9 mouse cellular contexts compared by ENCODE assay signal in genomic region chr6:88202921-88203690, GRCm38 (mm10). TPM values are rescaled to one million over a fixed set of nuclear protein-coding genes. Genes with fewer than 3 reads are reported as not detected.
A peak's percentile ranks its signal among the peaks of the same experiment; 100 is the strongest.
DNase-seq lines count a peak whose midpoint lies in the region; ATAC-seq and TF ChIP-seq lines count a peak whose summit lies in the region.
"Had no signal": no experiment of that assay in that cellular context is flagged by ENCODE, and none has a peak within 500 bp of the region (broad histone marks: within the 10 kb centered on the region; RNA-seq: fewer than 3 reads in every experiment).

No protein-coding gene starts in this region.

- no peak for TF ChIP-seq CTCF in forebrain, postnatal 0 days (IDR thresholded peaks at IDR 0.05; ENCODE audit: low read depth)

- H3K27me3 ChIP-seq in forebrain, postnatal 0 days (ENCODE audit: insufficient read depth, low read length), result peaks cover 89% of the 10 kb centered on the region
- H3K27me3 ChIP-seq in intestine, embryonic 14.5 days (replicated peaks; ENCODE audit: control insufficient read depth, insufficient read depth, low read length), result peaks cover 95% of the 10 kb centered on the region
- peaks cover 68% of the 10 kb centered on the region for H3K27me3 ChIP-seq in liver, embryonic 16.5 days (ENCODE audit: control insufficient read depth, insufficient read depth, low read depth, low read length)
- H3K27me3 ChIP-seq in stomach, embryonic 16.5 days (ENCODE audit: control insufficient read depth, insufficient read depth, low read length), result peaks cover 89% of the 10 kb centered on the region

- 2% methylated on average over 24 of the region's 24 CpGs for WGBS in forebrain, postnatal 0 days
- 3% methylated on average over 24 of the region's 24 CpGs for WGBS in intestine, embryonic 14.5 days
- 1% methylated on average over 24 of the region's 24 CpGs for WGBS in liver, embryonic 16.5 days (ENCODE audit: insufficient replicate concordance)
- WGBS in stomach, embryonic 16.5 days, result 4% methylated on average over 24 of the region's 24 CpGs

- DNase-seq in kidney, adult 11 months, result peak; percentile 79
- no peak for DNase-seq in kidney, adult 18-20 months
- peak; percentile 41 for DNase-seq in forebrain, postnatal 0 days
- peak; percentile 66 for DNase-seq in intestine, embryonic 14.5 days (ENCODE audit: low spot score)
- DNase-seq in left cerebral cortex, adult 9 months (ENCODE audit: low spot score in 2 of 2), result no peak
- no peak for DNase-seq in thymus, postnatal 25 days

- no peak overlapping the region for H3K4me2 ChIP-seq in forebrain, postnatal 0 days (ENCODE audit: low read depth)
- peak overlapping the region; percentile 7; the same call in 1 of the 2 replicates for H3K4me2 ChIP-seq in intestine, embryonic 14.5 days (ENCODE audit: low read length)
- peak overlapping the region; percentile 46 for H3K4me2 ChIP-seq in liver, embryonic 16.5 days (ENCODE audit: low read depth, low read length)
- peak overlapping the region; percentile 8; the same call in 1 of the 2 replicates for H3K4me2 ChIP-seq in stomach, embryonic 16.5 days (ENCODE audit: low read depth, low read length)

- H3K27ac ChIP-seq in forebrain, postnatal 0 days (ENCODE audit: low read depth, low read length), result no peak overlapping the region
- H3K27ac ChIP-seq in intestine, embryonic 14.5 days (ENCODE audit: low read depth), result 0 out of 2 replicates have a peak overlapping the region, but pooled peaks have one; percentile 18
- H3K27ac ChIP-seq in liver, embryonic 16.5 days (ENCODE audit: low read length), result 0 out of 2 replicates have a peak overlapping the region, but pooled peaks have one; percentile 15
- H3K27ac ChIP-seq in stomach, embryonic 16.5 days (ENCODE audit: low read length), result peak overlapping the region; percentile 41; the same call in 1 of the 2 replicates

- no peaks in the 10 kb centered on the region for H3K4me1 ChIP-seq in forebrain, postnatal 0 days (ENCODE audit: insufficient read depth)
- H3K4me1 ChIP-seq in intestine, embryonic 14.5 days (replicated peaks; ENCODE audit: control insufficient read depth, insufficient read depth, low read length), result peaks cover 9% of the 10 kb centered on the region
- H3K4me1 ChIP-seq in liver, embryonic 16.5 days (ENCODE audit: control insufficient read depth, low read depth, low read length), result peaks cover 27% of the 10 kb centered on the region
- H3K4me1 ChIP-seq in stomach, embryonic 16.5 days (ENCODE audit: control insufficient read depth, insufficient read depth, low read length), result peaks cover 19% of the 10 kb centered on the region

- H3K9me3 ChIP-seq in forebrain, postnatal 0 days (ENCODE audit: low read length), result no peaks in the 10 kb centered on the region
- no peaks in the 10 kb centered on the region for H3K9me3 ChIP-seq in intestine, embryonic 14.5 days (ENCODE audit: control insufficient read depth, low read length)
- no peaks in the 10 kb centered on the region for H3K9me3 ChIP-seq in liver, embryonic 16.5 days (replicated peaks; ENCODE audit: control insufficient read depth, low read length)
- no peaks in the 10 kb centered on the region for H3K9me3 ChIP-seq in stomach, embryonic 16.5 days (replicated peaks; ENCODE audit: control insufficient read depth, low read length)

- H3K4me3 ChIP-seq in forebrain, postnatal 0 days (ENCODE audit: low read depth, low read length), result no peak overlapping the region
- H3K4me3 ChIP-seq in intestine, embryonic 14.5 days (ENCODE audit: low read depth, low read length), result no peak overlapping the region
- H3K4me3 ChIP-seq in liver, embryonic 16.5 days (ENCODE audit: low read depth, low read length), result no peak overlapping the region
- H3K4me3 ChIP-seq in stomach, embryonic 16.5 days (replicated peaks; ENCODE audit: low read length), result peak overlapping the region; percentile 11; the same call in 1 of the 2 replicates

- H3K9ac ChIP-seq in forebrain, postnatal 0 days, result no peak overlapping the region
- no peak overlapping the region for H3K9ac ChIP-seq in intestine, embryonic 14.5 days (ENCODE audit: low read length)
- no peak overlapping the region for H3K9ac ChIP-seq in liver, embryonic 16.5 days (ENCODE audit: low read depth, low read length)
- no peak overlapping the region for H3K9ac ChIP-seq in stomach, embryonic 16.5 days (ENCODE audit: low read length)

- no peak for ATAC-seq in forebrain, postnatal 0 days
- 0 out of 2 replicates have a peak, but pooled peaks have one; percentile 37 for ATAC-seq in intestine, embryonic 14.5 days (replicated peaks; ENCODE audit: low FRiP score, low TSS enrichment, low read depth)
- ATAC-seq in liver, embryonic 16.5 days (ENCODE audit: low read depth), result peak; percentile 50
- peak; percentile 38 for ATAC-seq in stomach, embryonic 16.5 days (ENCODE audit: insufficient read depth, low FRiP score)

- no peaks in the 10 kb centered on the region for H3K36me3 ChIP-seq in forebrain, postnatal 0 days (ENCODE audit: insufficient read depth)
- no peaks in the 10 kb centered on the region for H3K36me3 ChIP-seq in intestine, embryonic 14.5 days (ENCODE audit: control insufficient read depth, insufficient read depth, low read length)
- no peaks in the 10 kb centered on the region for H3K36me3 ChIP-seq in liver, embryonic 16.5 days (ENCODE audit: control insufficient read depth, insufficient read depth)
- no peaks in the 10 kb centered on the region for H3K36me3 ChIP-seq in stomach, embryonic 16.5 days (ENCODE audit: control insufficient read depth, insufficient read depth, low read length)

RNA-seq across cellular contexts. Expression of gene Gata2, which starts 9.4 kb away (rescaled TPM):
- total RNA-seq in forebrain, postnatal 0 days (2014; rRNA removed), result 1.2 and 2.3 TPM in 2 replicates
- 4.6 and 5.6 TPM in 2 replicates for polyA plus RNA-seq in forebrain, postnatal 0 days (2015; fragmentation: Nextera tagmentation; extraction: Ambion mirVana)
- 3.7 and 4.7 TPM in 2 replicates for polyA plus RNA-seq in intestine, embryonic 14.5 days (2014; fragmentation: Nextera tagmentation; extraction: Ambion mirVana)
- 3.0 and 3.7 TPM in 2 replicates for polyA plus RNA-seq in liver, embryonic 16.5 days (2015; fragmentation: Nextera tagmentation; extraction: Ambion mirVana)
- polyA plus RNA-seq in stomach, embryonic 16.5 days (2015; fragmentation: Nextera tagmentation; extraction: Ambion mirVana), result 5.5 TPM in 2 replicates

RNA-seq across cellular contexts. Expression of gene Dnajb8, which starts 19.0 kb away (rescaled TPM):
- not detected in 2 replicates for total RNA-seq in forebrain, postnatal 0 days (2014; rRNA removed)
- polyA plus RNA-seq in forebrain, postnatal 0 days (2015; fragmentation: Nextera tagmentation; extraction: Ambion mirVana), result not detected in 2 replicates
- polyA plus RNA-seq in intestine, embryonic 14.5 days (2014; fragmentation: Nextera tagmentation; extraction: Ambion mirVana), result not detected in 2 replicates
- polyA plus RNA-seq in liver, embryonic 16.5 days (2015; fragmentation: Nextera tagmentation; extraction: Ambion mirVana), result not detected in 2 replicates
- not detected in 2 replicates for polyA plus RNA-seq in stomach, embryonic 16.5 days (2015; fragmentation: Nextera tagmentation; extraction: Ambion mirVana)
- total RNA-seq: ES-E14 had no signal

Comparison
In these comparisons a context has a peak if more than half of its experiments do, and no peak if none do; other contexts are left out.
1. DNase-seq: peak in kidney, adult 11 months (single experiment), forebrain, postnatal 0 days (single experiment) and intestine, embryonic 14.5 days (single experiment); none in kidney, adult 18-20 months (single experiment), left cerebral cortex, adult 9 months (0 of 2) and thymus, postnatal 25 days (single experiment).